Mouse (Mus musculus): Measurements from ENCODE around the gene Nthl1.

- TF ChIP-seq POLR2A (IDR thresholded peaks at IDR 0.05; ENCODE audit: insufficient read length, low read depth), result no peak
- no peak for TF ChIP-seq MAX (IDR thresholded peaks at IDR 0.05; ENCODE audit: low read depth)
- no peak for TF ChIP-seq CEBPB (IDR thresholded peaks at IDR 0.05; ENCODE audit: insufficient read depth, poor library complexity, severe bottlenecking)
- no peak for TF ChIP-seq SRF (IDR thresholded peaks at IDR 0.05; ENCODE audit: control insufficient read depth, insufficient read length, low read depth)
- TF ChIP-seq MYOG (IDR thresholded peaks at IDR 0.05; ENCODE audit: control insufficient read depth in 1 of 3, insufficient read depth in 1 of 3, insufficient read length in 2 of 3, low read depth in 2 of 3), result no peak
- TF ChIP-seq E2F4 (IDR thresholded peaks at IDR 0.05; ENCODE audit: insufficient read depth), result no peak
- no peak for TF ChIP-seq USF1 (IDR thresholded peaks at IDR 0.05; ENCODE audit: low read depth)
- TF ChIP-seq TCF12 (IDR thresholded peaks at IDR 0.05; ENCODE audit: insufficient read depth, poor library complexity, severe bottlenecking), result no peak
These were observed 55.1 kb downstream of the Nthl1 start for GRCm38 (mm10) chr17:24687599-24687998.

All from myocyte (in vitro differentiated cells).